Mouse (Mus musculus): Measurements from ENCODE around the gene Gm17349. TPM values are rescaled to one million over a fixed set of nuclear protein-coding genes. Genes with fewer than 3 reads are reported as not detected.

The Gm17349 gene
- total RNA-seq, 1 experiment from 2014 or later, result not detected

- no peak for ATAC-seq (replicated peaks; ENCODE audit: low read depth, poor library complexity, severe bottlenecking)
These were observed 14.6 kb upstream of the Gm17349 start for GRCm38 (mm10) chr15:99719865-99720264.

- no peak for ATAC-seq (replicated peaks; ENCODE audit: low read depth, poor library complexity, severe bottlenecking)
These were observed 13.3 kb upstream of the Gm17349 start for GRCm38 (mm10) chr15:99718461-99719021.

GRCm38 (mm10) chr15:99717386-99718334 is 12.4 kb upstream of the Gm17349 start, which contains the start of gene Gpd1:
Gene Gpd1, plus strand, starts transcription at chr15:99717515.
- ATAC-seq (replicated peaks; ENCODE audit: low read depth, poor library complexity, severe bottlenecking), result peak; percentile 27

GRCm38 (mm10) chr15:99716814-99717213 is 11.5 kb upstream of the Gm17349 start:
- ATAC-seq (replicated peaks; ENCODE audit: low read depth, poor library complexity, severe bottlenecking), result no peak

DNA sequence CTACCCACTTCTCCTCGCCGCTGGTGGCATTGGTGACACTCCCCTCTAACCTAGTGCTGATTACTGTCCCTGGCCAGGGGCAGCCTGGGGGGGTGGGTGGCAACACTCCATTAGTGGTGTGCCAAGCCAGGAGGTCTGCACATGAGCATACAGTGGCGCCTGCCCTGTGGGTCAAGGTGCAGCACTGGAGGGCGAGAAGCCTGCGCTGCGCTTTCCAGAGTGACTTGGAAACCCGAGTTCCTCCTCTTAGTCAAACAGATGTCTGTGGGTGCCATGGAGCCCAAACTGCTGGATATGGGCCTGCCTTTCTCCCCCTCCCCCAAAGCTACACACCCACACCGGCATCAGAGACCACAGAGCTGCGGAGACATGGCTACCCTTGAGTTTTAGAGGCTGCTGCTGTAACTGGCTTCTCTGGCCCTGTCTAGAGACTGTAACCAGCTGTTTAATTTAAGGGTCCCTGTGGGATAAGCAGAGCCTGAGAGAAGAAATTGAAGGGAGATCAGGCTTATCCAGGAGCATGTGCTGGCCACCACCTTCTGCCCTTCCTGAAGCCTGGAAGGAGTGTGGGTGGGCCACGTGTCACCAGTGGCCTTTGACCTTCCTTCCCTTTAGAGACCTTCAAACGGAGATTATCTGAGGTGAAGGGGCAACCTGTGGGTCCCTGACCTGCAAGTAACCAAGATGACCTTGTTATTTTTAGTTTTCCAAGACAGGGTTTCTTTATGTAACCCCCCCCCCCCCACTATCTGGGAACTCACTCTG is 10.9 kb upstream of the Gm17349 start:
- ATAC-seq (replicated peaks; ENCODE audit: low read depth, poor library complexity, severe bottlenecking), result no peak

DNA sequence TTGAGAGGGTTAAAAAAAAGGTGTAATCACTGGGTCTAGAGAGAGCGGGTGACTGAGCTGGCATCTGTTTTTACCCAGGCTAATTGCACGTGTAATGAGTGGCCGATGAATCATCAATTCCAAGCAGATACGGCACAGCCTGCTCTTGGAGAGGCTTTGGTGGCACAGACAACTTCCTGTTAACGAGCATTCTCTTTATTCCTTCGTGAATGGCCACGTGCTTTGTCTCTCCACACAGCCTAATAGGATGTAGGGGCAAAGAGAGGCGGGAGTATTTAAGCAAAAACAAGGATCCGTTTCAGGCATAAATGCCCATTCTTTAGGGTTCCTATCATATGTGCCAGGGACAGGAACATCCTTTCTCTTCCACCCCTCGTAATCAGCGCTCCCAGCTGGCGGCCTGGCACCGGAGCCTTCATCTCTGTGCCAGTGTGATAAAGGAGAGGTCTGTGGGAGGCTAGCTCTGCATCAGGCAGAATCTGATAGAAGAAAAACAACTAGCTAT is 10.1 kb upstream of the Gm17349 start:
- peak; percentile 45; the same call in 1 of the 2 replicates for ATAC-seq (replicated peaks; ENCODE audit: low read depth, poor library complexity, severe bottlenecking)

GRCm38 (mm10) chr15:99714858-99715257 is 9.6 kb upstream of the Gm17349 start:
- peak; percentile 73 for ATAC-seq (replicated peaks; ENCODE audit: low read depth, poor library complexity, severe bottlenecking)

GRCm38 (mm10) chr15:99714206-99714605 is 8.9 kb upstream of the Gm17349 start:
- ATAC-seq (replicated peaks; ENCODE audit: low read depth, poor library complexity, severe bottlenecking), result no peak

DNA sequence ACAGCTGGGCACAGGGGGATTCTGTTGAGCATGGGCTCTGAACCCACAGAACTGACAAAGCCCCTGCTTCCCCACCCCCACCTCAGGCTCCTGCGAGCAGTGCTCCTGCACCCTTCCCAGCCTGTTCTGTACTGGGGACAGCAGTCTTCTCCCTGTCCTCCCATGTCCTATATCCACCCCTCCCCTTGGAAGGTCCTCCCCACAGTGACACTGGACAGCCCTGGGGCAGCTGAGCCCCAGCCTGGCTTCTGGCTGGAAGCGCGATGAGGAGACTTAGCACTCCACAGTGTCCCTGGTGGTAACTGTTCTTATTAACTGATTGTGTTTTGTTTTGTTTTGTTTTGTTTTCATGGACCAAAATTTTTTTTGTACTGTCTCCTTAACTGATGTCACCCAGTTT is 8.3 kb upstream of the Gm17349 start:
- ATAC-seq (replicated peaks; ENCODE audit: low read depth, poor library complexity, severe bottlenecking), result no peak

- ATAC-seq (replicated peaks; ENCODE audit: low read depth, poor library complexity, severe bottlenecking), result no peak
These were observed 7.6 kb upstream of the Gm17349 start for GRCm38 (mm10) chr15:99712666-99713559.

GRCm38 (mm10) chr15:99711491-99711890 is 6.2 kb upstream of the Gm17349 start:
- no peak for ATAC-seq (replicated peaks; ENCODE audit: low read depth, poor library complexity, severe bottlenecking)

- no peak for ATAC-seq (replicated peaks; ENCODE audit: low read depth, poor library complexity, severe bottlenecking)
These were observed 5.2 kb upstream of the Gm17349 start for GRCm38 (mm10) chr15:99710221-99711190.

- no peak for ATAC-seq (replicated peaks; ENCODE audit: low read depth, poor library complexity, severe bottlenecking)
These were observed 2.9 kb upstream of the Gm17349 start for GRCm38 (mm10) chr15:99708176-99708575.

DNA sequence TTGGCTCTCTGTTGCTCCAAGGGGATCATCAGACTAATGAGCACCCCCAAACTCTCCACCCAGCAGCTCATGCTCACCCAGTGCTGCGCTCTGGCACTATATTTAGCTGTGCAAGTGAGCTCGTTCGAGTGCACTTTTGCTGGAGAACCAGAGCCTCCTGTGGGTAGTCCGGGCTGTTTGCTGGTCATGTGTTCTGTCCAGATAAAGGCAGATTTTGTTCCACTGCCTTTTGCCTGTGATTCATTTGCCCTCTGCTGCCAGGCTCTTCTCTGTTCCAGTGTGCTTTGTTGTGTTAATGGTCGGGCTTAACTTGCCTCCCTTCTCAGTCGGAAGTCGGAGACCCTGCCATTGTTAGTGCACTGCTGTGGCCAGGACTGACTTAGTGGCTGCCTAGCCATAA is 409 bp downstream of the Gm17349 start:
- no peak for ATAC-seq (replicated peaks; ENCODE audit: low read depth, poor library complexity, severe bottlenecking)

DNA sequence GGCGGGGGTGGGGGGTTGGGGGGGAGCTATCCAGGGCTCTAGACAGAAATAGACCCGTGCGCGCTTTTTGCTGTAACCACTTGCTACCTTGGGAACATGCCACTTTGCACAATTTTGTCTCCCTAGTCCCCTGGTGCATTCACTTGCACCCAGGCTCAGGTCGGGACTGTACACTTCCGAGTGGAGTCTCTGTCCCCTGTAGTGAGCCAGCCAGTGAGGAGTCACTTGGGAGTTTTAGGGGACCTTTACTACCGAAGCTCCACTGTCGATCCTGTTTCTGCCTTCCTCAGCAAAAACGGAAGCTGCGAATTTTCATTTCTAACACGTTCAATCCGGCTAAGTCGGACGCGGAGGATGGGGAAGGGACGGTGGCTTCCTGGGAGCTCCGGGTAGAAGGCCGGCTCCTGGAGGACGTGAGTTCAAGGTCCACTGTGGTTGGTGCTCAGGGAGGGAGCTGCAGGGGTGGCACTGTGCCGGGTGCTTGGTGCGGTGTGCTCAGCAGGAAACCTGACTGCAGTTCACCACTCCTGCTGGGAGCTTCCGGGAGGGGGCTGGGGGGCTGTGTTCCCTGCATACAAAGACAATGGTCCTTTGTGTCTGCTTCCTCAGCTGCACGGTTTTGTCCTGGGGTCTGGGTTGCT is 1.1 kb downstream of the Gm17349 start:
- no peak for ATAC-seq (replicated peaks; ENCODE audit: low read depth, poor library complexity, severe bottlenecking)

DNA sequence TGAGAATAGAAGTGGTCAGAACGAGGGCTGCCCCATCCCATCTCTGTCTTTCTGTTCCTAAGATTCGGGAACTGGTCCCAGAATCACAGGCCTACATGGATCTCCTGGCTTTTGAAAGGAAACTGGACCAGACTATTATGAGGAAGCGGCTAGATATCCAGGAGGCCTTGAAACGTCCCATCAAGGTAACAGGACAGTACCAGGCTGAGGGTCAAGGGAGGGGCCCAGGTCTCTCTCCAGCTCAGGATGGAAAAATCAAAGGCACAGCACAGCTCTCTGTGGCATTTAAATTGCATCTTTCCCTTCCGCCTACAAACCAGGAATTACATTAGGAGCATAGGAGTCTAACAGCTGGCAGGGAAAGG is 1.6 kb downstream of the Gm17349 start:
- no peak for ATAC-seq (replicated peaks; ENCODE audit: low read depth, poor library complexity, severe bottlenecking)

GRCm38 (mm10) chr15:99703104-99703503 is 2.2 kb downstream of the Gm17349 start:
- no peak for ATAC-seq (replicated peaks; ENCODE audit: low read depth, poor library complexity, severe bottlenecking)

All from common myeloid progenitor, adult 5-6 weeks (primary cell).